18 mouse cellular contexts compared by ENCODE assay signal in genomic region chr12:106226276-106226675, GRCm38 (mm10).
DNase-seq lines count a peak whose midpoint lies in the region; ATAC-seq and TF ChIP-seq lines count a peak whose summit lies in the region.
"Had no signal": no experiment of that assay in that cellular context is flagged by ENCODE, and none has a peak within 500 bp of the region (broad histone marks: within the 10 kb centered on the region; RNA-seq: fewer than 3 reads in every experiment).

No protein-coding gene starts in this region.

- no peak for DNase-seq in kidney, postnatal 36 days
- DNase-seq in embryonic facial prominence, embryonic 10.5 days (ENCODE audit: low spot score), result peak; percentile 73
- DNase-seq in neural tube, embryonic 11.5 days (ENCODE audit: low spot score), result peak; percentile 38
- DNase-seq in heart, embryonic 10.5 days (ENCODE audit: low spot score), result no peak
- DNase-seq: cerebellum, adult 18-20 months; heart, adult 11 months; kidney, adult 2 months; liver, embryonic 13.5 days; spleen, adult 18-20 months; thymus, postnatal 36 days had no signal

- peaks cover 6% of the 10 kb centered on the region; the same call in 1 of the 2 replicates for H3K4me1 ChIP-seq in kidney, embryonic 16.5 days (ENCODE audit: insufficient read depth, low read length)
- peaks cover 35% of the 10 kb centered on the region for H3K4me1 ChIP-seq in embryonic facial prominence, embryonic 10.5 days
- H3K4me1 ChIP-seq in forebrain, embryonic 15.5 days, result peaks cover 22% of the 10 kb centered on the region
- no peaks in the 10 kb centered on the region; the same call in 1 of the 2 replicates for H3K4me1 ChIP-seq in neural tube, embryonic 11.5 days (ENCODE audit: control insufficient read depth, insufficient read depth, low read length)
- H3K4me1 ChIP-seq in intestine, postnatal 0 days (replicated peaks; ENCODE audit: control insufficient read depth, insufficient read depth, low read length), result no peaks in the 10 kb centered on the region
- no peaks in the 10 kb centered on the region for H3K4me1 ChIP-seq in heart, embryonic 10.5 days
- H3K4me1 ChIP-seq: liver, embryonic 13.5 days; megakaryocyte, embryonic 14.5 days had no signal

- ATAC-seq in kidney, embryonic 16.5 days (ENCODE audit: low FRiP score, low TSS enrichment), result no peak
- 0 out of 2 replicates have a peak, but pooled peaks have one; percentile 47 for ATAC-seq in forebrain, embryonic 15.5 days (replicated peaks)
- peak; percentile 55; the same call in 1 of the 2 replicates for ATAC-seq in neural tube, embryonic 11.5 days (ENCODE audit: insufficient read depth, low FRiP score, low TSS enrichment)
- ATAC-seq in erythroid progenitor cell, adult 5-6 weeks (replicated peaks; ENCODE audit: low FRiP score, poor library complexity, severe bottlenecking), result no peak
- ATAC-seq in intestine, postnatal 0 days, result no peak
- ATAC-seq: lung, postnatal 0 days had no signal

- H3K36me3 ChIP-seq in kidney, embryonic 16.5 days (ENCODE audit: insufficient read depth, low read length), result no peaks in the 10 kb centered on the region
- H3K36me3 ChIP-seq in embryonic facial prominence, embryonic 10.5 days (replicated peaks), result no peaks in the 10 kb centered on the region
- no peaks in the 10 kb centered on the region for H3K36me3 ChIP-seq in forebrain, embryonic 15.5 days
- H3K36me3 ChIP-seq in neural tube, embryonic 11.5 days (ENCODE audit: control insufficient read depth, insufficient read depth, low read length), result no peaks in the 10 kb centered on the region
- no peaks in the 10 kb centered on the region for H3K36me3 ChIP-seq in intestine, postnatal 0 days (ENCODE audit: control insufficient read depth, insufficient read depth)
- H3K36me3 ChIP-seq in heart, embryonic 10.5 days, result no peaks in the 10 kb centered on the region
- H3K36me3 ChIP-seq: liver, embryonic 13.5 days; neural tube, embryonic 12.5 days had no signal

- H3K27ac ChIP-seq in kidney, embryonic 16.5 days (ENCODE audit: low read length), result no peak overlapping the region
- peak overlapping the region; percentile 79 for H3K27ac ChIP-seq in embryonic facial prominence, embryonic 10.5 days (replicated peaks)
- H3K27ac ChIP-seq in forebrain, embryonic 15.5 days (replicated peaks), result 0 out of 2 replicates have a peak overlapping the region, but pooled peaks have one; percentile 29
- H3K27ac ChIP-seq in neural tube, embryonic 11.5 days (ENCODE audit: low read depth, low read length), result no peak overlapping the region
- H3K27ac ChIP-seq in intestine, postnatal 0 days (ENCODE audit: low read depth, low read length), result no peak overlapping the region
- no peak overlapping the region for H3K27ac ChIP-seq in heart, embryonic 10.5 days
- H3K27ac ChIP-seq: liver, embryonic 13.5 days; neural tube, embryonic 12.5 days; stomach, postnatal 0 days had no signal

- 0 out of 2 replicates have a peak, but pooled peaks cover 6% of the 10 kb centered on the region for H3K27me3 ChIP-seq in kidney, embryonic 16.5 days (ENCODE audit: insufficient read depth, low read length)
- H3K27me3 ChIP-seq in embryonic facial prominence, embryonic 10.5 days (replicated peaks; ENCODE audit: low read depth, poor library complexity, severe bottlenecking), result peaks cover 16% of the 10 kb centered on the region
- no peaks in the 10 kb centered on the region for H3K27me3 ChIP-seq in forebrain, embryonic 15.5 days
- no peaks in the 10 kb centered on the region for H3K27me3 ChIP-seq in neural tube, embryonic 11.5 days (ENCODE audit: control insufficient read depth, insufficient read depth, low read length)
- no peaks in the 10 kb centered on the region for H3K27me3 ChIP-seq in intestine, postnatal 0 days (replicated peaks; ENCODE audit: control insufficient read depth, insufficient read depth, low read length)
- H3K27me3 ChIP-seq in heart, embryonic 10.5 days (ENCODE audit: insufficient read depth, poor library complexity, severe bottlenecking), result peaks cover 9% of the 10 kb centered on the region; the same call in 1 of the 2 replicates
- H3K27me3 ChIP-seq: liver, embryonic 13.5 days; megakaryocyte, embryonic 14.5 days had no signal

- no peaks in the 10 kb centered on the region for H3K9me3 ChIP-seq in kidney, embryonic 16.5 days (ENCODE audit: low read length)
- H3K9me3 ChIP-seq in embryonic facial prominence, embryonic 10.5 days, result no peaks in the 10 kb centered on the region
- no peaks in the 10 kb centered on the region for H3K9me3 ChIP-seq in forebrain, embryonic 15.5 days
- H3K9me3 ChIP-seq in neural tube, embryonic 11.5 days (ENCODE audit: control insufficient read depth, low read length), result no peaks in the 10 kb centered on the region
- no peaks in the 10 kb centered on the region for H3K9me3 ChIP-seq in intestine, postnatal 0 days (ENCODE audit: control insufficient read depth)
- no peaks in the 10 kb centered on the region for H3K9me3 ChIP-seq in heart, embryonic 10.5 days
- H3K9me3 ChIP-seq: liver, embryonic 13.5 days; neural tube, embryonic 12.5 days had no signal

- H3K4me2 ChIP-seq in kidney, embryonic 16.5 days (replicated peaks; ENCODE audit: low read depth, low read length), result peak overlapping the region; percentile 44; the same call in 1 of the 2 replicates
- H3K4me2 ChIP-seq in forebrain, embryonic 15.5 days (replicated peaks), result peak overlapping the region; percentile 41
- H3K4me2 ChIP-seq in neural tube, embryonic 11.5 days (ENCODE audit: low read depth), result no peak overlapping the region
- H3K4me2 ChIP-seq in intestine, postnatal 0 days (replicated peaks; ENCODE audit: low read depth), result no peak overlapping the region
- H3K4me2 ChIP-seq: liver, embryonic 13.5 days had no signal

- no peak overlapping the region for H3K9ac ChIP-seq in kidney, embryonic 16.5 days (replicated peaks; ENCODE audit: low read length)
- no peak overlapping the region for H3K9ac ChIP-seq in forebrain, embryonic 15.5 days (replicated peaks)
- no peak overlapping the region for H3K9ac ChIP-seq in neural tube, embryonic 11.5 days (ENCODE audit: low read length)
- no peak overlapping the region for H3K9ac ChIP-seq in intestine, postnatal 0 days (ENCODE audit: low read depth, low read length)
- H3K9ac ChIP-seq: liver, embryonic 13.5 days; neural tube, embryonic 12.5 days had no signal

- WGBS in kidney, embryonic 16.5 days, result 24% methylated on average over 7 of the region's 7 CpGs
- WGBS in embryonic facial prominence, embryonic 10.5 days, result 19% methylated on average over 7 of the region's 7 CpGs
- WGBS in forebrain, embryonic 15.5 days, result 15% methylated on average over 7 of the region's 7 CpGs
- WGBS in neural tube, embryonic 11.5 days, result 20% methylated on average over 7 of the region's 7 CpGs
- WGBS in intestine, postnatal 0 days, result 56% methylated on average over 6 of the region's 7 CpGs
- 33% methylated on average over 7 of the region's 7 CpGs for WGBS in heart, embryonic 10.5 days

- no peak for TF ChIP-seq CTCF in intestine, postnatal 0 days (IDR thresholded peaks at IDR 0.05; ENCODE audit: low read depth)

- H3K4me3 ChIP-seq in kidney, embryonic 16.5 days (ENCODE audit: low read length), result no peak overlapping the region
- no peak overlapping the region; the same call in 1 of the 2 replicates for H3K4me3 ChIP-seq in embryonic facial prominence, embryonic 10.5 days
- H3K4me3 ChIP-seq in forebrain, embryonic 15.5 days, result no peak overlapping the region
- H3K4me3 ChIP-seq in neural tube, embryonic 11.5 days (ENCODE audit: low read depth, low read length), result no peak overlapping the region
- no peak overlapping the region for H3K4me3 ChIP-seq in intestine, postnatal 0 days (ENCODE audit: low read depth, low read length)
- no peak overlapping the region for H3K4me3 ChIP-seq in heart, embryonic 10.5 days
- H3K4me3 ChIP-seq: liver, embryonic 13.5 days; megakaryocyte, embryonic 14.5 days; neural tube, embryonic 12.5 days had no signal

Comparison
In these comparisons a context has a peak if more than half of its experiments do, and no peak if none do; other contexts are left out.
1. ATAC-seq: peak in forebrain, embryonic 15.5 days (single experiment) and neural tube, embryonic 11.5 days (single experiment); none in kidney, embryonic 16.5 days (single experiment), erythroid progenitor cell, adult 5-6 weeks (single experiment) and intestine, postnatal 0 days (single experiment).
2. H3K27ac ChIP-seq: peak in embryonic facial prominence, embryonic 10.5 days (single experiment) and forebrain, embryonic 15.5 days (single experiment); none in kidney, embryonic 16.5 days (single experiment), neural tube, embryonic 11.5 days (single experiment), intestine, postnatal 0 days (single experiment) and heart, embryonic 10.5 days (single experiment).
3. H3K4me2 ChIP-seq: peak in kidney, embryonic 16.5 days (single experiment) and forebrain, embryonic 15.5 days (single experiment); none in neural tube, embryonic 11.5 days (single experiment) and intestine, postnatal 0 days (single experiment).
4. DNase-seq: peak in embryonic facial prominence, embryonic 10.5 days (single experiment) and neural tube, embryonic 11.5 days (single experiment); none in kidney, postnatal 36 days (0 of 2) and heart, embryonic 10.5 days (single experiment).